Mouse (Mus musculus) heart, adult 2 months (tissue): ENCODE measurements around the gene Slamf1.

Experiments
- CTCF ChIP-seq: fragments of 200-600 bp; IDR thresholded peaks from 2 replicates; pipeline ENCODE4 v1.8.1; 2022; ENCODE audit warnings: antibody characterized with exemption, mild to moderate bottlenecking, moderate library complexity
- EP300 ChIP-seq: fragments of 200-500 bp; IDR thresholded peaks from 2 replicates; pipeline ENCODE4 v1.6.1; 2011; ENCODE audit warnings: low read depth, low read length, control low read depth; ENCODE audit not compliant: insufficient read depth
- POLR2A ChIP-seq: fragments of 200-500 bp; IDR thresholded peaks from 2 replicates; pipeline ENCODE4 v1.6.1; 2011; ENCODE audit warnings: mild to moderate bottlenecking, low read depth, low read length, control low read depth; ENCODE audit not compliant: insufficient read depth

- TF ChIP-seq CTCF = no peak
- TF ChIP-seq POLR2A = no peak
- no peak for TF ChIP-seq EP300
Measured at GRCm38 (mm10) chr1:171761853-171762448, 5.0 kb upstream of the Slamf1 start.
